Mouse (Mus musculus) forebrain, embryonic 13.5 days (tissue): ENCODE results near the gene Lce1b. TPM values are rescaled to one million over a fixed set of nuclear protein-coding genes. Genes with fewer than 3 reads are reported as not detected.
"Not testable (repeated sequence)": the region's sequence is repeated elsewhere in the genome, so short reads cannot be mapped to it uniquely, and the experiment has no call there.

Experiments
- ATAC-seq: fragments of 200-750 bp; cut with Nextera tagmentation; 2 replicates; pipeline ENCODE4 v1.8.0; 2017
- H3K27ac ChIP-seq: fragments of 300-500 bp; sonication (generic); 2 replicates; pipeline ENCODE4 v1.5.1; 2015; ENCODE audit warnings: inconsistent platforms, mild to moderate bottlenecking, moderate library complexity
- H3K27me3 ChIP-seq: fragments of 300-500 bp; sonication (generic); 2 replicates; pipeline ENCODE4 v1.6.1; 2015; ENCODE audit warnings: mild to moderate bottlenecking, inconsistent platforms
- H3K36me3 ChIP-seq: fragments of 300-500 bp; sonication (generic); 2 replicates; pipeline ENCODE4 v1.6.1; 2015; ENCODE audit warnings: mild to moderate bottlenecking, inconsistent platforms; ENCODE audit not compliant: poor library complexity, severe bottlenecking
- H3K4me1 ChIP-seq: fragments of 300-500 bp; sonication (generic); 2 replicates; pipeline ENCODE4 v1.6.1; 2015; ENCODE audit warnings: inconsistent platforms
- H3K4me2 ChIP-seq: fragments of 300-500 bp; sonication (generic); 2 replicates; pipeline ENCODE4 v1.6.1; 2015; ENCODE audit warnings: inconsistent platforms, mild to moderate bottlenecking, moderate library complexity
- H3K4me3 ChIP-seq: fragments of 300-500 bp; sonication (generic); 2 replicates; pipeline ENCODE4 v1.5.1; 2015; ENCODE audit warnings: mild to moderate bottlenecking, inconsistent platforms
- H3K9ac ChIP-seq: fragments of 300-500 bp; sonication (generic); 2 replicates; pipeline ENCODE4 v1.6.1; 2015; ENCODE audit warnings: mild to moderate bottlenecking, inconsistent platforms
- H3K9me3 ChIP-seq: fragments of 300-500 bp; sonication (generic); replicated peaks from 2 replicates; pipeline ENCODE4 v1.6.1; 2016; ENCODE audit warnings: inconsistent platforms
- WGBS: fragments of 180-500 bp; shearing (Covaris S2); methylation state at CpG from one replicate; pipeline ENCODE4 v1.1.7; 2015; 5-methylcytosine and 5-hydroxymethylcytosine counted together
- polyA plus RNA-seq: library from polyadenylated mRNA; unstranded; fragments of >200 nt; fragmentation: Nextera tagmentation; extraction: Ambion mirVana; gene quantifications from 2 replicates; pipeline ENCODE4 v1.2.1, GENCODE M21; 2015

Lce1b gene
- polyA plus RNA-seq: not detected in 2 replicates

DNA sequence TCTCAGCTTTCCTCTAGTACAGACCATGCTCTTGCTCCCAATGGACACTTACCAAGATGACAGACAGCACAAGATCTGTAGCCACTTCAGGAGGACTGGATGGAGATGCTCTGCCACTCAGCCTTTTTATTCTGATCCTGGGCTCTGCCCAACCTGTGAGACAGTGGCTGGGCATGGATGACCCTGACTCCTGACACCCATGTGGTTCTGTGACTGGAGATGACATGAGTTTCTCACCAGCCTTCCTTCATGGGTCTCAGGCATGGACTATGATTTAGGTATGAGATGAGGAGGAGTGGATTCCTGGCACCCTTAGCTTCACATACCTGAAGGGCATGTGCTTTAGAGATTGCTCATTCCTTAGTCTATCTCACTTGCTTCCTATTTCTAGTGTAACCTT lies at the start of gene Lce1b:
TSS of gene Lce1b (minus strand) at position 101 of the 400 bp plus-strand sequence.
- Histone ChIP-seq H3K4me2 (no peak within 1 kb of the TSS), H3K9ac (no peak within 1 kb of the TSS), H3K27me3 (no peaks in the 10 kb centered on the region), H3K36me3 (no peaks in the 10 kb centered on the region), H3K4me1 (no peaks in the 10 kb centered on the region), H3K4me3 (no peak within 1 kb of the TSS), H3K9me3 (no peaks in the 10 kb centered on the region), H3K27ac (no peak within 1 kb of the TSS)
- no peak for ATAC-seq

DNA sequence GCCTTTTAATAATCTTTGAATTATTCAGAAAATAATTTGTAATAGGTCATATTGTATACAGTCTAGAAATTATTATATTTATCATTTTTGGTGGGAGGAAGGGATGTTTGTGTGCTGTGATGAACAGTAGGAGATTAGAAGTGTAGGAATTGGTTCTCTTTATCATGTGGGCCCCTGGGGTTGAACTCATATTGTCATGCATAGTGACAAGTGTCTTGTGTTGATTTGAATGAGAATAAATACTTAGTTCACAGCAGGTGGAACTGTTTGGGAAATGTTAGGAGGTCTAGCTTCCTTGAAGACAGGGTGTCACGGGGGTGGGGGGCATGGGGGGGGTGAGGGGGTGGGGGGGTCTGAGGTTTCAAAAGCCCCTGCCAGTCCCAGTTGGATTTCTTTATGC lies 37.9 kb upstream of the Lce1b start:
- H3K36me3 ChIP-seq: no peaks in the 10 kb centered on the region
- no peaks in the 10 kb centered on the region for H3K4me1 ChIP-seq
- no peak overlapping the region for H3K4me2 ChIP-seq
- H3K4me3 ChIP-seq: no peak overlapping the region
- H3K9me3 ChIP-seq: no peaks in the 10 kb centered on the region
- no peak overlapping the region for H3K9ac ChIP-seq
- no peak overlapping the region for H3K27ac ChIP-seq
- WGBS: 9% methylated on average over 1 of the region's 1 CpGs
- ATAC-seq: no peak
- H3K27me3 ChIP-seq: no peaks in the 10 kb centered on the region

DNA sequence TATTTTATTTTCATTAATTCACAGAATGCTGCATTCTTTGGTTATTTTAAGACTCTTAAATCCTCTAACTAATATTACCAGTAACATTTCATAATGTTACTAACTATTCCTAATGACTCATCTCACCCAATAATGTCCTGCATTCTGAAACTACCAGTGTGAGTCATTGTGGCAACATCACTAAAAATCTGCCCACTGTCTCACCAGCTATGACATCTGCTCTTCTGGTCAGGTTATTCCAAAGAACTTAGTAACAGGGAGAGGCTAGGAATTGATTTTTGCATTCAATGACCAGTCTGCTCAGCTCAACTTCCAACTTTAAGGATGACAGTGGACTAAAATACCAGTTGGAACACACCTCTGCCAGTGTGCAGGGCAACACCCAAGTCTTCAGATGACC lies 35.0 kb upstream of the Lce1b start:
- H3K4me1 ChIP-seq: no peaks in the 10 kb centered on the region
- H3K4me2 ChIP-seq: no peak overlapping the region
- no peaks in the 10 kb centered on the region for H3K36me3 ChIP-seq
- ATAC-seq: no peak
- H3K27ac ChIP-seq: no peak overlapping the region
- no peaks in the 10 kb centered on the region for H3K27me3 ChIP-seq
- no peak overlapping the region for H3K4me3 ChIP-seq
- H3K9ac ChIP-seq: no peak overlapping the region
- H3K9me3 ChIP-seq: no peaks in the 10 kb centered on the region

GRCm38 (mm10) chr3:92689154-92689553 lies 32.4 kb upstream of the Lce1b start:
- WGBS: 88% methylated on average over 16 of the region's 16 CpGs
- not testable (repeated sequence) for H3K4me2 ChIP-seq, H3K4me1 ChIP-seq, H3K9me3 ChIP-seq, H3K4me3 ChIP-seq, ATAC-seq, H3K27me3 ChIP-seq, H3K36me3 ChIP-seq, H3K9ac ChIP-seq, H3K27ac ChIP-seq

- no peaks in the 10 kb centered on the region for H3K9me3 ChIP-seq
- 72% methylated on average over 2 of the region's 2 CpGs for WGBS
These were observed 30.4 kb upstream of the Lce1b start, which contains the start of gene Lce1d for GRCm38 (mm10) chr3:92687110-92687509. Lce1d (minus strand) TSS chr3:92687210.

GRCm38 (mm10) chr3:92678947-92679346 lies 22.2 kb upstream of the Lce1b start, which contains the start of gene Lce1c:
Lce1c (plus strand) TSS chr3:92679247.
- ATAC-seq: no peak
- H3K9ac ChIP-seq: no peak within 1 kb of the TSS
- H3K36me3 ChIP-seq: no peaks in the 10 kb centered on the region
- H3K27ac ChIP-seq: no peak within 1 kb of the TSS
- no peaks in the 10 kb centered on the region for H3K9me3 ChIP-seq
- no peaks in the 10 kb centered on the region for H3K27me3 ChIP-seq
- no peak within 1 kb of the TSS for H3K4me2 ChIP-seq
- H3K4me1 ChIP-seq: no peaks in the 10 kb centered on the region
- H3K4me3 ChIP-seq: no peak within 1 kb of the TSS
- 93% methylated on average over 4 of the region's 4 CpGs for WGBS

More at GRCm38 (mm10) chr3:92687110-92687509, 30.4 kb upstream of the Lce1b start, which contains the start of gene Lce1d:
- Histone ChIP-seq H3K4me3 (no peak within 1 kb of the TSS), H3K27me3 (no peaks in the 10 kb centered on the region), H3K9ac (no peak within 1 kb of the TSS), H3K27ac (no peak within 1 kb of the TSS), H3K36me3 (no peaks in the 10 kb centered on the region), H3K4me2 (no peak within 1 kb of the TSS), H3K4me1 (no peaks in the 10 kb centered on the region)
- ATAC-seq: no peak

DNA sequence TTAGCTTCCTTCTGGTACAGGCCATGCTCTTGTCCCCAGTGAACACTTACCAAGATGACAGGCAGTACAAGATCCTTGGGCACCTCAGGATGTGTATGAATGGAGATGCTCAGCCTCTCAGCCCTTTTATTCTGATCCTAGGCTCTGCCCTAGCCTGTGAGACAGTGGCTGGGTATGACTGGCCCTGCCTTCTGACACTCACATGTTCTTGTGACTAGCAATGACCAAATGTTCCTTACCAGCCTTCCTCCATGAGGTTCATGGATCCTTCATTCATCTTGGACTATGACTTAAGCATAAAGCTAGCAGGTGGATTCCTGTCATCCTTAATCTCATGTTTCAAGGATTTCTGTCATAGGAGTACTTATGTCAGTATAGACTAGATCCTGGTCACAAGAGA lies 13.5 kb upstream of the Lce1b start, which contains the start of gene Lce1a2:
TSS of gene Lce1a2 (minus strand) at position 101 of the 400 bp plus-strand sequence.
- H3K4me2 ChIP-seq: no peak within 1 kb of the TSS
- H3K36me3 ChIP-seq: no peaks in the 10 kb centered on the region
- no peak within 1 kb of the TSS for H3K9ac ChIP-seq
- no peak within 1 kb of the TSS for H3K27ac ChIP-seq
- no peaks in the 10 kb centered on the region for H3K9me3 ChIP-seq
- no peak within 1 kb of the TSS for H3K4me3 ChIP-seq
- no peak for ATAC-seq
- no peaks in the 10 kb centered on the region for H3K27me3 ChIP-seq
- no peaks in the 10 kb centered on the region for H3K4me1 ChIP-seq

DNA sequence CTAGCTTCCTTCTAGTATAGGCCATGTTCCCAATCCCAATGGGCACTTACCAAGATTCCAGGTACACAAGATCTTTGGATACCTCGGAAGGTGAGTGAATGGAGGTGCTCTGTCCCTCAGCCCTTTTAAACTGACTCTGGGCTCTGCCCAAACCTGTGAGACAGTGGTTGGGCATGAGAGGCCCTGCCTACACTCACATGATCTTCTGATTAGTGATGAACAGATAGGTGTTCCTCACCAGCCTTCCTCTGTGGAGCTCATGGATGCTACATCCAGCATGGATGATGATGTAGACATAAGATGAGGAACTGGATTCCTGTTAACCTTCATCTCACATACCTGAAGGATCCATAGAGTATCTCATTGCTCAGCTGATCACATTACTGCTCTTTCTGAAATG lies 8.5 kb downstream of the Lce1b start, which contains the start of gene Lce1a1:
TSS of gene Lce1a1 (minus strand) at position 101 of the 400 bp plus-strand sequence.
- Histone ChIP-seq H3K27me3 (no peaks in the 10 kb centered on the region), H3K36me3 (no peaks in the 10 kb centered on the region), H3K27ac (no peak within 1 kb of the TSS), H3K4me3 (no peak within 1 kb of the TSS), H3K4me2 (no peak within 1 kb of the TSS), H3K4me1 (no peaks in the 10 kb centered on the region), H3K9ac (no peak within 1 kb of the TSS), H3K9me3 (no peaks in the 10 kb centered on the region)
- WGBS: 92% methylated on average over 1 of the region's 1 CpGs
- ATAC-seq: no peak

DNA sequence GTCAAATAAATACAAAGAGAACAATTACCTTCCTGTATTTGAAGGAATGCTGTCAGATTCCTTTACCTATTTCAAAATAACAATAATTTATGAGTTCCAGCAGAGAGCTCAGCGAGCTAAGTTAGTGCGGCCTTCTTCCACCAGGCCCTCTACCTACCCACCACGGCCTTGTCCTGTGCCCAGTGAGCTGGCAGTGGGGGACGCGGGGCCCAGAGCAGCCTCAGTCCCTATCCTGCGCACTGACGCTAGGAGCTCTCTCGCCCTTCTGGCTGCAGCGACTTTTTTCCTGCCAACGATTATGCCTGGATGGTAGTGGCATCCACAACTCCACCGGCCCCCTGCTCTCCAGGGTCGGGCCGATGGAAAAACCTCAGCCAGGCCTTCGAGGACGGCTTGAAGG lies 16.9 kb downstream of the Lce1b start:
- Histone ChIP-seq H3K27me3 (no peaks in the 10 kb centered on the region), H3K4me1 (peaks cover 8% of the 10 kb centered on the region; the same call in 1 of the 2 replicates), H3K4me3 (no peak overlapping the region), H3K9ac (no peak overlapping the region), H3K4me2 (no peak overlapping the region), H3K9me3 (no peaks in the 10 kb centered on the region), H3K27ac (no peak overlapping the region), H3K36me3 (no peaks in the 10 kb centered on the region)
- WGBS: 95% methylated on average over 15 of the region's 15 CpGs
- no peak for ATAC-seq

- Histone ChIP-seq H3K27me3 (no peaks in the 10 kb centered on the region), H3K9me3 (no peaks in the 10 kb centered on the region), H3K4me3 (no peak overlapping the region), H3K36me3 (no peaks in the 10 kb centered on the region), H3K9ac (no peak overlapping the region), H3K4me2 (no peak overlapping the region), H3K27ac (no peak overlapping the region), H3K4me1 (peaks cover 8% of the 10 kb centered on the region; the same call in 1 of the 2 replicates)
- ATAC-seq: no peak; the same call in 1 of the 2 replicates
- 64% methylated on average over 3 of the region's 3 CpGs for WGBS
These were observed 18.1 kb downstream of the Lce1b start for GRCm38 (mm10) chr3:92638653-92638991.

- H3K4me3 ChIP-seq: no peak overlapping the region
- 18% methylated on average over 1 of the region's 1 CpGs for WGBS
- no peaks in the 10 kb centered on the region for H3K27me3 ChIP-seq
- peak; percentile 68; the same call in 1 of the 2 replicates for ATAC-seq
- H3K27ac ChIP-seq: no peak overlapping the region
- no peak overlapping the region for H3K9ac ChIP-seq
- no peak overlapping the region for H3K4me2 ChIP-seq
- H3K4me1 ChIP-seq: peaks cover 8% of the 10 kb centered on the region; the same call in 1 of the 2 replicates
- H3K9me3 ChIP-seq: no peaks in the 10 kb centered on the region
- H3K36me3 ChIP-seq: no peaks in the 10 kb centered on the region
These were observed 18.7 kb downstream of the Lce1b start for GRCm38 (mm10) chr3:92637745-92638652.

DNA sequence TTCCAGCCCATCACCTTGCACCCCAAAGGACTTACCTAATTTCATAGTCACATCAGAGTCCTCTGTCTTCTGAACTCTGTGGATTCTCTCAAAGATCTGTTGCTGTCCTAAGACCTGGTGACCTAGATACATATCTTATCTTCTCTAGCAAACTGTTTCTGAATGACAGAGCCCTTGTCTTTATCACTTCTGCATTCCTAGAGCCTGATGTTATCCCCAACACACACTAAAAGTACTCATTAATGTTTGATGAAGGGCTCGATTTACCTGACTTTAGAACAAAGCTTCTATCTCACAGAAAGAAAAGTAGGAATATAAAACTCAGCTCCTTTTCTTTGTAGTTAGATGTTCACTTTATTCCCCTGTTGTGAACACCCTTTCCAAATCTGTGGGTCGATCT lies 35.2 kb downstream of the Lce1b start, which contains the start of gene Lce6a:
TSS of gene Lce6a (minus strand) at position 101 of the 400 bp plus-strand sequence.
- WGBS: 85% methylated on average over 2 of the region's 2 CpGs
- Histone ChIP-seq H3K27ac (no peak within 1 kb of the TSS), H3K4me1 (no peaks in the 10 kb centered on the region), H3K9me3 (no peaks in the 10 kb centered on the region), H3K9ac (no peak within 1 kb of the TSS), H3K4me3 (no peak within 1 kb of the TSS), H3K36me3 (no peaks in the 10 kb centered on the region), H3K27me3 (no peaks in the 10 kb centered on the region), H3K4me2 (no peak within 1 kb of the TSS)
- ATAC-seq: no peak
